Mouse (Mus musculus): ENCODE data around the gene Lrit2. TPM values are rescaled to one million over a fixed set of nuclear protein-coding genes. Genes with fewer than 3 reads are reported as not detected.

Lrit2 gene
- polyA plus RNA-seq (2012; rRNA removed), result not detected in 2 replicates

- DNase-seq (ENCODE audit: extremely low spot score in 1 of 2, low spot score in 1 of 2), result no peak
Observed at GRCm38 (mm10) chr14:37067629-37068028, at the start of gene Lrit2. Gene Lrit2, plus strand, starts transcription at chr14:37067929.

- no peak for DNase-seq (ENCODE audit: extremely low spot score in 1 of 2, low spot score in 1 of 2)
Observed at GRCm38 (mm10) chr14:37027248-37027933, 40.3 kb upstream of the Lrit2 start.

- DNase-seq (ENCODE audit: extremely low spot score in 1 of 2, low spot score in 1 of 2), result no peak
Observed at GRCm38 (mm10) chr14:37027951-37028350, 39.8 kb upstream of the Lrit2 start.

GRCm38 (mm10) chr14:37028555-37028954 is 39.2 kb upstream of the Lrit2 start:
- DNase-seq (ENCODE audit: extremely low spot score in 1 of 2, low spot score in 1 of 2), result no peak

- peak in 1 of 2 experiments; percentile 8 for DNase-seq (ENCODE audit: extremely low spot score in 1 of 2, low spot score in 1 of 2)
Observed at GRCm38 (mm10) chr14:37032481-37033104, 35.1 kb upstream of the Lrit2 start.

GRCm38 (mm10) chr14:37033241-37033640 is 34.5 kb upstream of the Lrit2 start:
- DNase-seq (ENCODE audit: extremely low spot score in 1 of 2, low spot score in 1 of 2), result peak; percentile 62 to 93

- peak in 1 of 2 experiments; percentile 18 for DNase-seq (ENCODE audit: extremely low spot score in 1 of 2, low spot score in 1 of 2)
Observed at GRCm38 (mm10) chr14:37034432-37034831, 33.3 kb upstream of the Lrit2 start.

GRCm38 (mm10) chr14:37048914-37049410 is 18.8 kb upstream of the Lrit2 start, which contains the start of gene Rgr:
Gene Rgr, minus strand, starts transcription at chr14:37048964.
- peak in 1 of 2 experiments; percentile 4 for DNase-seq (ENCODE audit: extremely low spot score in 1 of 2, low spot score in 1 of 2)

GRCm38 (mm10) chr14:37064849-37065248 is 2.9 kb upstream of the Lrit2 start:
- no peak for DNase-seq (ENCODE audit: extremely low spot score in 1 of 2, low spot score in 1 of 2)

- DNase-seq (ENCODE audit: extremely low spot score in 1 of 2, low spot score in 1 of 2), result peak; percentile 34 to 56
Observed at GRCm38 (mm10) chr14:37066636-37067035, 1.1 kb upstream of the Lrit2 start.

- no peak for DNase-seq (ENCODE audit: extremely low spot score in 1 of 2, low spot score in 1 of 2)
Observed at GRCm38 (mm10) chr14:37068516-37068915, 787 bp downstream of the Lrit2 start.

- DNase-seq (ENCODE audit: extremely low spot score in 1 of 2, low spot score in 1 of 2), result no peak
Observed at GRCm38 (mm10) chr14:37080724-37081123, 13.0 kb downstream of the Lrit2 start.

- no peak for DNase-seq (ENCODE audit: extremely low spot score in 1 of 2, low spot score in 1 of 2)
Observed at GRCm38 (mm10) chr14:37083755-37084154, 16.0 kb downstream of the Lrit2 start.

GRCm38 (mm10) chr14:37094436-37094835 is 26.7 kb downstream of the Lrit2 start:
- no peak for DNase-seq (ENCODE audit: extremely low spot score in 1 of 2, low spot score in 1 of 2)

- no peak for DNase-seq (ENCODE audit: extremely low spot score in 1 of 2, low spot score in 1 of 2)
Observed at GRCm38 (mm10) chr14:37095556-37095955, 27.8 kb downstream of the Lrit2 start.

- DNase-seq (ENCODE audit: extremely low spot score in 1 of 2, low spot score in 1 of 2), result peak in 1 of 2 experiments; percentile 30
Observed at GRCm38 (mm10) chr14:37097956-37098530, 30.3 kb downstream of the Lrit2 start, which contains the start of gene Cdhr1. Gene Cdhr1, minus strand, starts transcription at chr14:37098347.

GRCm38 (mm10) chr14:37101531-37101930 is 33.8 kb downstream of the Lrit2 start:
- DNase-seq (ENCODE audit: extremely low spot score in 1 of 2, low spot score in 1 of 2), result no peak

- no peak for DNase-seq (ENCODE audit: extremely low spot score in 1 of 2, low spot score in 1 of 2)
Observed at GRCm38 (mm10) chr14:37102484-37102883, 34.8 kb downstream of the Lrit2 start.

GRCm38 (mm10) chr14:37104747-37105146 is 37.0 kb downstream of the Lrit2 start:
- DNase-seq (ENCODE audit: extremely low spot score in 1 of 2, low spot score in 1 of 2), result no peak

- peak; percentile 48 for DNase-seq (ENCODE audit: extremely low spot score in 1 of 2, low spot score in 1 of 2)
Observed at GRCm38 (mm10) chr14:37105846-37106245, 38.1 kb downstream of the Lrit2 start.

GRCm38 (mm10) chr14:37109460-37109859 is 41.7 kb downstream of the Lrit2 start:
- no peak for DNase-seq (ENCODE audit: extremely low spot score in 1 of 2, low spot score in 1 of 2)

Data from frontal cortex, adult 2 months (tissue).